Mouse (Mus musculus) myocyte (in vitro differentiated cells): Measurements from ENCODE around the gene Sf3a1. TPM values are rescaled to one million over a fixed set of nuclear protein-coding genes. Genes with fewer than 3 reads are reported as not detected.
A peak's percentile ranks its signal among the peaks of the same experiment; 100 is the strongest.

ENCODE experiments used
- H3K27me3 ChIP-seq: one replicate; pipeline ENCODE4 v1.6.1; 2011; ENCODE audit not compliant: control insufficient read depth, insufficient read depth, insufficient read length
- H3K36me3 ChIP-seq: one replicate; pipeline ENCODE4 v1.6.1; 2011; ENCODE audit not compliant: control insufficient read depth, insufficient read depth
- H3K4me2 ChIP-seq: one replicate; pipeline ENCODE4 v1.6.1; 2011; ENCODE audit warnings: low read depth, control low read depth
- H3K4me3 ChIP-seq: one replicate; pipeline ENCODE4 v1.5.1; 2011; ENCODE audit warnings: mild to moderate bottlenecking, control low read depth, moderate library complexity
- H3K79me2 ChIP-seq: one replicate; pipeline ENCODE4 v1.6.1; 2011; ENCODE audit not compliant: control insufficient read depth, insufficient read depth
- H3ac ChIP-seq: one replicate; pipeline ENCODE4 v1.6.1; 2011; ENCODE audit not compliant: control insufficient read depth, insufficient read length
- CEBPB ChIP-seq: IDR thresholded peaks from 2 replicates; pipeline ENCODE4 v1.6.1; 2011; ENCODE audit warnings: mild to moderate bottlenecking, moderate library complexity; ENCODE audit not compliant: poor library complexity, insufficient read depth, severe bottlenecking
- E2F4 ChIP-seq: IDR thresholded peaks from one replicate; pipeline ENCODE4 v1.6.1; 2011; ENCODE audit warnings: mild to moderate bottlenecking, control low read depth, moderate library complexity; ENCODE audit not compliant: insufficient read depth
- MAX ChIP-seq: IDR thresholded peaks from one replicate; pipeline ENCODE4 v1.6.1; 2011; ENCODE audit warnings: low read depth, mild to moderate bottlenecking, control low read depth
- MYOD1 ChIP-seq, 3 experiments: IDR thresholded peaks; one replicate each; pipeline ENCODE4 v1.6.1; 2011; ENCODE audit warnings: control low read depth in 2 of 3, low read depth in 2 of 3, mild to moderate bottlenecking in 2 of 3, moderate library complexity in 1 of 3; ENCODE audit not compliant: insufficient read length in 2 of 3, control insufficient read depth in 1 of 3
- MYOG ChIP-seq, 3 experiments: IDR thresholded peaks; one replicate each; pipeline ENCODE4 v1.6.1; 2011; ENCODE audit warnings: control low read depth in 2 of 3, low read depth in 2 of 3, mild to moderate bottlenecking in 2 of 3; ENCODE audit not compliant: insufficient read length in 2 of 3, control insufficient read depth in 1 of 3, insufficient read depth in 1 of 3
- POLR2A ChIP-seq: IDR thresholded peaks from one replicate; pipeline ENCODE4 v1.6.1; 2011; ENCODE audit warnings: low read depth, mild to moderate bottlenecking, control low read depth, moderate library complexity; ENCODE audit not compliant: insufficient read length
- POLR2AphosphoS2 ChIP-seq: IDR thresholded peaks from one replicate; pipeline ENCODE4 v1.6.1; 2011; ENCODE audit warnings: low read depth, control low read depth; ENCODE audit not compliant: insufficient read length
- REST ChIP-seq: IDR thresholded peaks from one replicate; pipeline ENCODE4 v1.6.1; 2011; ENCODE audit warnings: mild to moderate bottlenecking, control low read depth, moderate library complexity; ENCODE audit not compliant: insufficient read depth, insufficient read length
- SRF ChIP-seq: IDR thresholded peaks from one replicate; pipeline ENCODE4 v1.6.1; 2011; ENCODE audit warnings: low read depth; ENCODE audit not compliant: control insufficient read depth, insufficient read length
- TCF12 ChIP-seq: IDR thresholded peaks from one replicate; pipeline ENCODE4 v1.6.1; 2011; ENCODE audit warnings: mild to moderate bottlenecking, control low read depth; ENCODE audit not compliant: poor library complexity, insufficient read depth, severe bottlenecking
- TCF3 ChIP-seq: IDR thresholded peaks from one replicate; pipeline ENCODE4 v1.6.1; 2011; ENCODE audit warnings: low read depth, control low read depth; ENCODE audit not compliant: insufficient read length
- USF1 ChIP-seq: IDR thresholded peaks from one replicate; pipeline ENCODE4 v1.6.1; 2011; ENCODE audit warnings: low read depth, mild to moderate bottlenecking, control low read depth, moderate library complexity
- polyA plus RNA-seq: library from polyadenylated mRNA; unstranded; fragments of >200 nt; fragmentation: generic; extraction: Trizol; gene quantifications from one replicate; pipeline ENCODE4 v1.2.1, GENCODE M21; 2012; ENCODE audit warnings: missing spikeins

Sf3a1 gene
- polyA plus RNA-seq, 1 experiment, result 47.0 TPM

DNA sequence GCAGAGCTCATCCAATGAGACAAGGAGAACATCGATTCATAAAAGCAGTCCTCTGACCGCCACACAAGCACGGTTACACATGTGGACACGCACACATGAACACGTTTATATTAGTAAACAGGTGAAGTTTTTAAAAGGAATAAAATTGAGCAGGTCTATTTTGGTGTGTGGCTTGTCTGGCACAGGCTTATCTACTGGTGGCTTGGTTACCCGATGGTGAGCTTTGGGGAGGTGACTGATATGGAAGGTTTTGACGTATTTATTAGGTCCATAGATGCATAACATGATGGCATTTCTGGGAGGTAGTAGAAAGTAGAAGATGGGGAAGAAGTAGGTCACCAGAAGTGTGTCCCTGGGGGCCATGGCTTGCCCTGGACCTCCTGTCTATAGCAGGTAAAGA lies 6.5 kb upstream of the Sf3a1 start:
- no peak overlapping the region for H3K4me3 ChIP-seq
- no peak for TF ChIP-seq REST
- TF ChIP-seq POLR2AphosphoS2, result no peak
- no peak for TF ChIP-seq TCF12
- no peak for TF ChIP-seq MAX
- no peak for TF ChIP-seq POLR2A
- no peak for TF ChIP-seq TCF3
- TF ChIP-seq SRF, result no peak
- TF ChIP-seq CEBPB, result no peak
- TF ChIP-seq E2F4, result no peak
- TF ChIP-seq USF1, result no peak
- TF ChIP-seq MYOG (IDR thresholded peaks at IDR 0.05; ENCODE audit: control insufficient read depth in 1 of 3, insufficient read depth in 1 of 3, insufficient read length in 2 of 3, low read depth in 2 of 3), result no peak
- TF ChIP-seq MYOD1 (IDR thresholded peaks at IDR 0.05; ENCODE audit: control insufficient read depth in 1 of 3, insufficient read length in 2 of 3, low read depth in 2 of 3), result no peak

DNA sequence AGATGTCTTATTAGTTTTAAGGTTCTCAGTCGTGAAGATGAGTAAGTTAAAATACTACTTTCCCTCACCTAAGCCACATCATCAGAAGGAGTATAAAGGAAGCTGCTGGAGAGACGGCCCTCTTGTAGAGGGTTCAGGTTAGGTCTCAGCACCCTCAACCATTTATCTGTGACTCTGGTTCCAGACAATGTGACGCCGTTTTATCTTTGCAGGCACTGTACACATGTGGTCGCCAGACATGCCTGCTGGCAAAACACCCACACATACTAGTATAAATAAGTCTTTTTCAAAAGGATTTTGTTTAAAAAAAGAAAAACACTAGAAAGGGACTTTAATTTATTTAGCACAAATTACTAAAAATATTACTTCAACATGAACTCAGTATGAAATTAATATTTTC lies 4.5 kb upstream of the Sf3a1 start:
- no peak overlapping the region for H3K4me3 ChIP-seq
- no peak overlapping the region for H3K4me2 ChIP-seq
- H3ac ChIP-seq, result no peak overlapping the region
- H3K79me2 ChIP-seq, result peaks cover 3% of the 10 kb centered on the region
- TF ChIP-seq TCF12, result no peak
- TF ChIP-seq REST, result no peak
- no peak for TF ChIP-seq MAX
- TF ChIP-seq CEBPB, result no peak
- no peaks in the 10 kb centered on the region for H3K27me3 ChIP-seq
- H3K36me3 ChIP-seq, result no peaks in the 10 kb centered on the region

More for the DNA sequence above, 6.5 kb upstream of the Sf3a1 start:
- no peaks in the 10 kb centered on the region for H3K79me2 ChIP-seq
- no peak overlapping the region for H3ac ChIP-seq
- no peaks in the 10 kb centered on the region for H3K27me3 ChIP-seq
- H3K36me3 ChIP-seq, result no peaks in the 10 kb centered on the region
- no peak overlapping the region for H3K4me2 ChIP-seq

DNA sequence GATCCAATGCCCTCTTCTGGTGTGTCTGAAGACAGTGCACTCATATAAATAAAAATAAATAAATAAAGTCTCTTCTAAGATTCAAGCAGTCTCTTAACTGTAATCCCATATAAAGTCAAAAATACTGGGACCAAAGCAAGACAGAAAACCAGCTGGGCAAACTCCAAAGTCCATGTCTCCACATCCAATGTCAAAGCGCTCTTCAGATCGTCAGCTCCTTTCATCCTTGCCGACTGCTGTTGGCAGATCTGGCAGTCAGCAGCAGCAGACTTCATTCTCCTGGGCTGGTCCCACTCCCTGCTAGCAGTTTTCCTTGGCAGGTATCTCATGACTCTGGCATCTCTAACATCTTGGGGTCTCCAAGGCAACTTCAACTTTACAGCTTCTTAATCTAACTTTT lies 1.5 kb upstream of the Sf3a1 start:
- H3K36me3 ChIP-seq, result peaks cover 9% of the 10 kb centered on the region
- TF ChIP-seq TCF3 (no peak), MAX (no peak), SRF (no peak), E2F4 (no peak), MYOD1 (IDR thresholded peaks at IDR 0.05; ENCODE audit: control insufficient read depth in 1 of 3, insufficient read length in 2 of 3, low read depth in 2 of 3) (no peak), POLR2A (no peak), REST (no peak), TCF12 (no peak), CEBPB (no peak), MYOG (IDR thresholded peaks at IDR 0.05; ENCODE audit: control insufficient read depth in 1 of 3, insufficient read depth in 1 of 3, insufficient read length in 2 of 3, low read depth in 2 of 3) (no peak), USF1 (no peak), POLR2AphosphoS2 (no peak)
- H3K79me2 ChIP-seq, result peaks cover 33% of the 10 kb centered on the region
- H3K4me2 ChIP-seq, result no peak overlapping the region
- no peaks in the 10 kb centered on the region for H3K27me3 ChIP-seq
- no peak overlapping the region for H3ac ChIP-seq
- no peak overlapping the region for H3K4me3 ChIP-seq

DNA sequence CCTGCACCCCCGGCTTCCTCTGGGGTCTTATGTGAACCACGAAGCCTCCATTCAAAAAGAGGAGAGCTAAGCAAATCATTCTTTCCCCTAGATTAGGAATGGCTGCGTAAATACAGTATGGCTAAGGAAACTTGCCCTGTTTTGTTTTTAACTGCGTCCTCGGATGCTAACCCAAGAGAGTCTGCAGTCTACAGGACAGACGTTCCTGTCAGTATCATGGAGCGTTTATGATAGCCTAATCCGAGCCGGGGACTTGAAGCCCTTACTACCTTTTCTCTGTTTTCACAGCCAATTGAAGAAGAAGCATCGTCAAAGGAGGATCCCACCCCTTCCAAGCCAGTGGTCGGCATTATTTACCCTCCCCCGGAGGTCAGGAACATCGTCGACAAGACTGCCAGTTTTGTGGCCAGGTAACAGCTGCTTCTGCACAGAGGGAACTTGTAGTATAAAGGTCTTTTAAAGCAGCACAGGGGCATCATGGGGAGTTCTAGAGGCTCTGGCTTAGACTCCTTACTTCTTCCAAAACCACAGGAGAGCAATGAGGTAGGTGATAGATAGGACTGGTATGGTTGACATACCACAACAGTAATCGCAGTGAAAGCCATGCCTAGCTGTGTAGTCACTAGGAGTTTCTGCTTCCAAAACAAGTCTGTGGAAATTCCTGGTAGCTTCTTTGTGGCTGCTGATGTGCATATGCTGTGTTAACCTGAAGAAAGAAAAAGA lies 769 bp downstream of the Sf3a1 start:
- peak overlapping the region; percentile 66 for H3ac ChIP-seq
- peaks cover 20% of the 10 kb centered on the region for H3K36me3 ChIP-seq
- no peaks in the 10 kb centered on the region for H3K27me3 ChIP-seq
- peak overlapping the region; percentile 78 for H3K4me3 ChIP-seq
- H3K4me2 ChIP-seq, result peak overlapping the region; percentile 95
- H3K79me2 ChIP-seq, result peaks cover 55% of the 10 kb centered on the region
- no peak for TF ChIP-seq SRF
- TF ChIP-seq E2F4, result no peak
- TF ChIP-seq TCF12, result no peak
- TF ChIP-seq REST, result no peak
- TF ChIP-seq POLR2A, result no peak
- no peak for TF ChIP-seq USF1
- no peak for TF ChIP-seq MYOG (IDR thresholded peaks at IDR 0.05; ENCODE audit: control insufficient read depth in 1 of 3, insufficient read depth in 1 of 3, insufficient read length in 2 of 3, low read depth in 2 of 3)
- TF ChIP-seq MAX, result no peak
- TF ChIP-seq POLR2AphosphoS2, result no peak
- TF ChIP-seq TCF3, result no peak
- TF ChIP-seq CEBPB, result no peak
- TF ChIP-seq MYOD1 (IDR thresholded peaks at IDR 0.05; ENCODE audit: control insufficient read depth in 1 of 3, insufficient read length in 2 of 3, low read depth in 2 of 3), result no peak

DNA sequence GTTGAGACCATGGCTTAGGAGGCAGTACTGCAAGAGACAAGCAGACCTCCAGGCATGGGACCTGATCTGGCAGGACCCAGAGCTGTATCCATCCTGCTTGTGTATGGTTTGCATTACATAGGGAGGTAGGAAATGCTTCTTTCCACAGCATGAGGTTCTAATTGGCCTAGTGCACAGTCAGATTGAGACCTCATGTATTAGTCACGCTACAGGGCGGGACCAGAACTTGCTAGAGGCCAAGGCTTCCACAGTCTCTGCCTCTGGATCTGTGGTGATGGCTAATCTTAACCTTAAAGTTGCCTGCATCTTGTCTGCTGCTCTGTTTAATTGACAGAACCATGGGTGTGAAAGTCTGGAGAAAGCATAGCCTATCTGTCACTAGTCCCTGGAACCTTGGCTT lies 4.6 kb downstream of the Sf3a1 start:
- TF ChIP-seq MYOG (IDR thresholded peaks at IDR 0.05; ENCODE audit: control insufficient read depth in 1 of 3, insufficient read depth in 1 of 3, insufficient read length in 2 of 3, low read depth in 2 of 3) (no peak), SRF (no peak), MAX (no peak), TCF3 (no peak), CEBPB (no peak), POLR2AphosphoS2 (no peak), MYOD1 (IDR thresholded peaks at IDR 0.05; ENCODE audit: control insufficient read depth in 1 of 3, insufficient read length in 2 of 3, low read depth in 2 of 3) (no peak)
- no peak overlapping the region for H3K4me3 ChIP-seq
- no peak overlapping the region for H3K4me2 ChIP-seq
- H3K27me3 ChIP-seq, result no peaks in the 10 kb centered on the region
- H3K79me2 ChIP-seq, result peaks cover 62% of the 10 kb centered on the region
- H3K36me3 ChIP-seq, result peaks cover 47% of the 10 kb centered on the region
- no peak overlapping the region for H3ac ChIP-seq
